Mouse (Mus musculus) liver, embryonic 14.5 days (tissue): ENCODE data around the gene Gjd3. TPM values are rescaled to one million over a fixed set of nuclear protein-coding genes. Genes with fewer than 3 reads are reported as not detected.
"Not testable (repeated sequence)": the region's sequence is repeated elsewhere in the genome, so short reads cannot be mapped to it uniquely, and the experiment has no call there.

Source experiments
- ATAC-seq: fragments of 200-750 bp; cut with Nextera tagmentation; 2 replicates; pipeline ENCODE4 v1.8.0; 2017; ENCODE audit warnings: moderate number of reproducible peaks, mild to moderate bottlenecking, moderate library complexity; ENCODE audit not compliant: insufficient read depth
- DNase-seq, 3 experiments: peaks; one replicate each; pipeline ENCODE4 v3.0.0-alpha.2; 2012 to 2013; ENCODE audit warnings: low read depth in 3 of 3, low spot score in 3 of 3
- H3K27ac ChIP-seq: fragments of 300-500 bp; sonication (generic); 2 replicates; pipeline ENCODE4 v1.5.1; 2014; ENCODE audit warnings: moderate library complexity, mild to moderate bottlenecking, control low read depth, inconsistent platforms
- H3K27me3 ChIP-seq: fragments of 300-500 bp; sonication (generic); 2 replicates; pipeline ENCODE4 v1.6.1; 2014; ENCODE audit warnings: mild to moderate bottlenecking, low read length, moderate library complexity; ENCODE audit not compliant: control insufficient read depth, insufficient read depth
- H3K36me3 ChIP-seq: fragments of 300-500 bp; sonication (generic); replicated peaks from 2 replicates; pipeline ENCODE4 v1.6.1; 2014; ENCODE audit warnings: low read depth; ENCODE audit not compliant: control insufficient read depth, insufficient read depth
- H3K4me1 ChIP-seq, 2 experiments: fragments of 200-500 bp in 1 of 2; fragments of 300-500 bp in 1 of 2; sonication (generic) in 1 of 2; replicated peaks; 2 replicates each; pipeline ENCODE4 v1.6.1; 2012 to 2014; ENCODE audit warnings: antibody characterized with exemption in 1 of 2, inconsistent platforms in 1 of 2, low read length in 1 of 2; ENCODE audit not compliant: control insufficient read depth in 2 of 2, insufficient read depth in 2 of 2
- H3K4me2 ChIP-seq: fragments of 300-500 bp; sonication (generic); 2 replicates; pipeline ENCODE4 v1.6.1; 2014; ENCODE audit warnings: low read depth, mild to moderate bottlenecking, control low read depth, moderate library complexity
- H3K4me3 ChIP-seq, 2 experiments: fragments of 200-500 bp in 1 of 2; fragments of 300-500 bp in 1 of 2; sonication (generic) in 1 of 2; 2 replicates each; pipeline ENCODE4 v1.5.1; 2012 to 2014; ENCODE audit warnings: low read depth in 2 of 2, low read length in 2 of 2, mild to moderate bottlenecking in 2 of 2, control low read depth in 1 of 2, inconsistent platforms in 1 of 2, moderate library complexity in 1 of 2; ENCODE audit not compliant: insufficient read depth in 1 of 2
- H3K9ac ChIP-seq: fragments of 300-500 bp; sonication (generic); replicated peaks from 2 replicates; pipeline ENCODE4 v1.6.1; 2014; ENCODE audit warnings: mild to moderate bottlenecking, control low read depth, moderate library complexity
- H3K9me3 ChIP-seq: fragments of 300-500 bp; sonication (generic); 2 replicates; pipeline ENCODE4 v1.6.1; 2016; ENCODE audit warnings: low read length, mixed read lengths; ENCODE audit not compliant: control insufficient read depth
- CTCF ChIP-seq: IDR thresholded peaks from 2 replicates; pipeline ENCODE4 v1.5.1; 2016; ENCODE audit warnings: antibody characterized with exemption, low read depth, control low read depth
- EP300 ChIP-seq: IDR thresholded peaks from 2 replicates; pipeline ENCODE4 v1.6.1; 2016; ENCODE audit warnings: antibody characterized with exemption, low read depth
- WGBS: fragments of 180-500 bp; shearing (Covaris S2); extraction: QIAGEN DNeasy Blood & Tissue Kit; methylation state at CpG from one replicate; pipeline ENCODE4 v1.1.7; 2014; ENCODE audit not compliant: insufficient replicate concordance; 5-methylcytosine and 5-hydroxymethylcytosine counted together
- polyA plus RNA-seq, 2 experiments: library from polyadenylated mRNA; depleted of rRNA in 1 of 2; stranded (reverse) in 1 of 2; unstranded in 1 of 2; fragments of >200 nt; fragmentation: Nextera tagmentation in 1 of 2; extraction: Ambion mirVana in 1 of 2; gene quantifications; 2 replicates each; pipeline versions ENCODE4 v1.2.1 to v1.2.3; 2012 to 2014

Gjd3 gene
- polyA plus RNA-seq, 2 experiments = not detected

DNA sequence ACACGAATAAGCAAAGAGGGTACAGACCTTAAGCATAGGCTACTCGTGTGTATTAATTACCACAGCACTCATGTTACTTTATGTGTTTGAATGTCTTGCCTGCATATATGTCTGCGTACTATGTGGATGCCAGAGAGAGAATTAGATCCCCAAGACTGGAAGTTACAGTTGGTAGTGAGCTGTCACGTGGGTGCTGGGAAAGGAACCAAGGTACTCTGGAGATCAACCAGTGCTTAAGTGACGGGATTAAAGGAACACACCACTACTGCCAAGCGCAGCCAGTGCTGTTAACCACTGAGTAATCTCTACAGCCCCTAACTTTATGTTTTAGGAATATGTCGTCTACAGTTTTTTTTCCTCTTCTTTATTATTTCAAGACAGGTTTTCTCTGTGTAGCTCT lies 13.2 kb upstream of the Gjd3 start:
- H3K36me3 ChIP-seq = peaks cover 99% of the 10 kb centered on the region
- DNase-seq = no peak
- WGBS = 92% methylated on average over 7 of the region's 7 CpGs
- no peak overlapping the region for H3K9ac ChIP-seq
- H3K4me1 ChIP-seq = no peaks in the 10 kb centered on the region
- no peak overlapping the region for H3K4me3 ChIP-seq
- no peak for ATAC-seq
- TF ChIP-seq CTCF (no peak), EP300 (no peak)
- no peak overlapping the region for H3K27ac ChIP-seq
- H3K9me3 ChIP-seq = no peaks in the 10 kb centered on the region
- no peaks in the 10 kb centered on the region for H3K27me3 ChIP-seq
- H3K4me2 ChIP-seq = no peak overlapping the region

DNA sequence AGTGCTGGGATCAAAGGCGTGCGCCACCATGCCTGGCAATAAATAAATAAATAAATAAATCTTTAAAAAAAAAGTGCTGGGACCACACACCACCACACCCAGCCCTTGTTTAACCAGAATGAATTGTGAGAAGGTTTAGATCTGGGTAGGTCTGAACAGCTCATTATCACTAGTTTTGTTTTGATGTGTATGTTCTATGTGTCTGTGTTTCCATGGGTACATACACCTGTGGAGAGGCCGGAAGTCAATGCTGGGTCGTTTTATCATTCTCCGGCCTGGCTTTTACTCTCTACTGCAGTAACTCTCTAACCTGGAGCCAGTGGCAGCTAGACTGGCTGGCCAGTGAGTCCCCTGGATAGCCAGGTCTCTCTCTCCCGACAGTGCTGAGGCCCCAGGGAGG lies 8.1 kb upstream of the Gjd3 start:
- TF ChIP-seq CTCF (no peak), EP300 (no peak)
- ATAC-seq = 0 out of 2 replicates have a peak, but pooled peaks have one; percentile 12
- 90% methylated on average over 6 of the region's 6 CpGs for WGBS

DNA sequence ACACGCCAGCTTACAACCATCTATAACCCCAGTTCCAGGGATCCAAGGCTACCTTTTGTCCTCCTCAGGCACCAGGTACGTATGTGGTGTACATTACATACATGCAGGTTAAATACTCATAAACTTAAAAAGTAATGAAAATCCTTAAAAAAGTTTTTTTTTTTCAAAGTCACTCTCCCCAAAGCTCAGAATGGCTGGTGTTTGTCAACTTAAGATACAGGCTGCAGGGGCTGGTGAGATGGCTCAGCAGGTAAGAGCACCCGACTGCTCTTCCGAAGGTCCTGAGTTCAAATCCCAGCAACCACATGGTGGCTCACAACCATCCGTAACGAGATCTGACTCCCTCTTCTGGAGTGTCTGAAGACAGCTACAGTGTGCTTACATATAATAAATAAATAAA lies 5.4 kb upstream of the Gjd3 start:
- not testable (repeated sequence) for ATAC-seq
- H3K36me3 ChIP-seq = peaks cover 39% of the 10 kb centered on the region

More for the DNA sequence above, 8.1 kb upstream of the Gjd3 start:
- peaks cover 65% of the 10 kb centered on the region for H3K36me3 ChIP-seq
- no peak for DNase-seq
- H3K27me3 ChIP-seq = no peaks in the 10 kb centered on the region
- no peak overlapping the region for H3K9ac ChIP-seq
- no peak overlapping the region for H3K4me2 ChIP-seq
- H3K9me3 ChIP-seq = no peaks in the 10 kb centered on the region
- H3K4me1 ChIP-seq = no peaks in the 10 kb centered on the region
- no peak overlapping the region for H3K4me3 ChIP-seq
- H3K27ac ChIP-seq = no peak overlapping the region

DNA sequence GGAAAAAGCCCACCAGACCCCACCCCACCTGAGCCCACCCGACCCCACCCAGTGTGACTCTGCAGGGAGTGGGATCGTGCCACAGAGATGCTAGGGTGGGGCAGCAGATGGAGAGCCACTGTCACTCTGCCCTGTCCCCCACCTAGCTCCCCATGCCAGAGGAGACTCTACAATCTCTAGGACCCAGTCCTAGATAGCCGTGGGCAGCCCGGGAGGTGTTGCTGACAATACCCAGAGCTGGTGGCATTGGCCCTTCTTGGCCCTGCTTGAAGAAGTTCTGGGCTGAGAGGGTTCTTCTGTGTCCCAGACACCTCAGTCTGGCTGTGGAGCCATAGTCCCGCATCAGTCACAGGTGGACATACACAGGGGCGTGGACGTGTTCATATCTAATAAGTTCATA lies 2.7 kb upstream of the Gjd3 start:
- no peak overlapping the region for H3K4me3 ChIP-seq
- TF ChIP-seq EP300 (no peak), CTCF (no peak)
- no peak for DNase-seq
- H3K9ac ChIP-seq = no peak overlapping the region
- no peak for ATAC-seq
- peaks cover 31% of the 10 kb centered on the region for H3K27me3 ChIP-seq
- 70% methylated on average over 7 of the region's 7 CpGs for whole genome bisulfite sequencing
- H3K36me3 ChIP-seq = peaks cover 13% of the 10 kb centered on the region
- no peaks in the 10 kb centered on the region for H3K9me3 ChIP-seq
- H3K4me2 ChIP-seq = no peak overlapping the region
- H3K27ac ChIP-seq = no peak overlapping the region
- H3K4me1 ChIP-seq = no peaks in the 10 kb centered on the region

More for the DNA sequence above, 5.4 kb upstream of the Gjd3 start:
- not testable (repeated sequence) for H3K4me2 ChIP-seq, H3K9ac ChIP-seq, H3K27ac ChIP-seq, H3K4me3 ChIP-seq, H3K9me3 ChIP-seq, H3K27me3 ChIP-seq, DNase-seq, H3K4me1 ChIP-seq
- 90% methylated on average over 4 of the region's 6 CpGs for WGBS

DNA sequence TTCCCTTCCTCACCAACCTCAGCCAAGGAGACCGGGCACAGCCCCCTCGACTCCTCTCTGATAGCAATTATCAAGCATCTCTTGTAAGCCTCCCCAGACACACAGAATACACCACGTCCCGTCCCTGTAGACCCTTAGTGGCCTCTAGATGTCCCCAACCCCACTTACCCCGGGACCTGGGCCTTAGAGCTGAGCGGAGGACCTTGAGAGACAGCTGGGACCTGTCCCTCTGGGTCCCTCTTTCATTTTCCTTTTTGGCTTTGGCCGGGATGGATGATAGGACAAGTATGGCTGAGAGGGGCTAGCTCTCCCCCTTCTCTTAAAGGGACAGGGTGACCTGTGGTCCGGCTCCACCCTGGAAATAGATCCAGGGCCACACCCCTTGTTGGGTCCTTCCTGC lies 735 bp upstream of the Gjd3 start:
- H3K36me3 ChIP-seq = peaks cover under 1% of the 10 kb centered on the region; the same call in 1 of the 2 replicates
- H3K9me3 ChIP-seq = no peaks in the 10 kb centered on the region
- no peaks in the 10 kb centered on the region for H3K4me1 ChIP-seq
- no peak overlapping the region for H3K4me2 ChIP-seq
- ATAC-seq (no peak), DNase-seq (no peak)
- no peak overlapping the region for H3K4me3 ChIP-seq
- H3K27ac ChIP-seq = no peak overlapping the region
- WGBS = 44% methylated on average over 8 of the region's 8 CpGs
- H3K27me3 ChIP-seq = peaks cover 31% of the 10 kb centered on the region
- TF ChIP-seq CTCF = no peak
- no peak for TF ChIP-seq EP300
- H3K9ac ChIP-seq = no peak overlapping the region
